Mouse (Mus musculus) liver, embryonic 14.5 days (tissue): ENCODE measurements around the gene Abca7. TPM values are rescaled to one million over a fixed set of nuclear protein-coding genes. Genes with fewer than 3 reads are reported as not detected.
"Not testable (repeated sequence)": the region's sequence is repeated elsewhere in the genome, so short reads cannot be mapped to it uniquely, and the experiment has no call there.

Experiments used
- ATAC-seq: fragments of 200-750 bp; cut with Nextera tagmentation; 2 replicates; pipeline ENCODE4 v1.8.0; 2017; ENCODE audit warnings: moderate number of reproducible peaks, mild to moderate bottlenecking, moderate library complexity; ENCODE audit not compliant: insufficient read depth
- DNase-seq, 3 experiments: peaks; one replicate each; pipeline ENCODE4 v3.0.0-alpha.2; 2012 to 2013; ENCODE audit warnings: low read depth in 3 of 3, low spot score in 3 of 3
- H3K27ac ChIP-seq: fragments of 300-500 bp; sonication (generic); 2 replicates; pipeline ENCODE4 v1.5.1; 2014; ENCODE audit warnings: moderate library complexity, mild to moderate bottlenecking, control low read depth, inconsistent platforms
- H3K27me3 ChIP-seq: fragments of 300-500 bp; sonication (generic); 2 replicates; pipeline ENCODE4 v1.6.1; 2014; ENCODE audit warnings: mild to moderate bottlenecking, low read length, moderate library complexity; ENCODE audit not compliant: control insufficient read depth, insufficient read depth
- H3K36me3 ChIP-seq: fragments of 300-500 bp; sonication (generic); replicated peaks from 2 replicates; pipeline ENCODE4 v1.6.1; 2014; ENCODE audit warnings: low read depth; ENCODE audit not compliant: control insufficient read depth, insufficient read depth
- H3K4me1 ChIP-seq, 2 experiments: fragments of 200-500 bp in 1 of 2; fragments of 300-500 bp in 1 of 2; sonication (generic) in 1 of 2; replicated peaks; 2 replicates each; pipeline ENCODE4 v1.6.1; 2012 to 2014; ENCODE audit warnings: antibody characterized with exemption in 1 of 2, inconsistent platforms in 1 of 2, low read length in 1 of 2; ENCODE audit not compliant: control insufficient read depth in 2 of 2, insufficient read depth in 2 of 2
- H3K4me2 ChIP-seq: fragments of 300-500 bp; sonication (generic); 2 replicates; pipeline ENCODE4 v1.6.1; 2014; ENCODE audit warnings: low read depth, mild to moderate bottlenecking, control low read depth, moderate library complexity
- H3K4me3 ChIP-seq, 2 experiments: fragments of 200-500 bp in 1 of 2; fragments of 300-500 bp in 1 of 2; sonication (generic) in 1 of 2; 2 replicates each; pipeline ENCODE4 v1.5.1; 2012 to 2014; ENCODE audit warnings: low read depth in 2 of 2, low read length in 2 of 2, mild to moderate bottlenecking in 2 of 2, control low read depth in 1 of 2, inconsistent platforms in 1 of 2, moderate library complexity in 1 of 2; ENCODE audit not compliant: insufficient read depth in 1 of 2
- H3K9ac ChIP-seq: fragments of 300-500 bp; sonication (generic); replicated peaks from 2 replicates; pipeline ENCODE4 v1.6.1; 2014; ENCODE audit warnings: mild to moderate bottlenecking, control low read depth, moderate library complexity
- H3K9me3 ChIP-seq: fragments of 300-500 bp; sonication (generic); 2 replicates; pipeline ENCODE4 v1.6.1; 2016; ENCODE audit warnings: low read length, mixed read lengths; ENCODE audit not compliant: control insufficient read depth
- CTCF ChIP-seq: IDR thresholded peaks from 2 replicates; pipeline ENCODE4 v1.5.1; 2016; ENCODE audit warnings: antibody characterized with exemption, low read depth, control low read depth
- EP300 ChIP-seq: IDR thresholded peaks from 2 replicates; pipeline ENCODE4 v1.6.1; 2016; ENCODE audit warnings: antibody characterized with exemption, low read depth
- WGBS: fragments of 180-500 bp; shearing (Covaris S2); extraction: QIAGEN DNeasy Blood & Tissue Kit; methylation state at CpG from one replicate; pipeline ENCODE4 v1.1.7; 2014; ENCODE audit not compliant: insufficient replicate concordance; 5-methylcytosine and 5-hydroxymethylcytosine counted together
- polyA plus RNA-seq, 2 experiments: library from polyadenylated mRNA; depleted of rRNA in 1 of 2; stranded (reverse) in 1 of 2; unstranded in 1 of 2; fragments of >200 nt; fragmentation: Nextera tagmentation in 1 of 2; extraction: Ambion mirVana in 1 of 2; gene quantifications; 2 replicates each; pipeline versions ENCODE4 v1.2.1 to v1.2.3; 2012 to 2014

Abca7 gene
- polyA plus RNA-seq, 2 experiments = 4.9 to 11.2 TPM

DNA sequence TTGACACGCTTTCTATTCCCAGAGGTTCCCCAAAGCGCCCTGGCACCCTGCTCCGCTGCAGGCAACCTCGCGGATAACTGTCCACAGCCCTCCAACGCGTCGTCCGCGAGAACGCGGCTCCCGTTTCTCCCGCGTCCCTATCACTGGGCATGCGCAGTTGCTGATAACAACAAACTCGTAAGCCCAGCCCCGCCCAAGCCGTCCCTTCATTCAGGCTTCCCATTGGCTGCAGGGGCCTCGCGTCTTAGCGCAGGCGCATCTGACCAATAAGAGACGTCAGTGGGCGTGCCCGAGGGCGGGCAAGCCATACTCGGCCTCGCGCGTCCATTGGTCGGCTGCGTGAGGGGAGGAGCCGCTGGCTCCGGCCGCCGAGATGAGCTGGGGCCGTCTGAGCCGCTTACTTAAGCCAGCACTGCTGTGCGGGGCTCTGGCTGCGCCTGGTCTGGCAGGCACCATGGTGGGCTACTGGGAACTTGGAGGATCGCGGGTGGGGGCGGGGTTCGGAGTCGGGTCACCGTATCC, 57.0 kb downstream of the Abca7 start:
- WGBS = under 1% methylated on average over 46 of the region's 47 CpGs
- Histone ChIP-seq H3K4me2 (peak overlapping the region; percentile 98), H3K9ac (peak overlapping the region; percentile 98), H3K27ac (peak overlapping the region; percentile 93), H3K36me3 (peaks cover 22% of the 10 kb centered on the region), H3K4me1 (peaks cover 36 to 40% of the 10 kb centered on the region in 2 experiments), H3K9me3 (no peaks in the 10 kb centered on the region), H3K27me3 (no peaks in the 10 kb centered on the region), H3K4me3 (peak overlapping the region; percentile 83 to 95)
- ATAC-seq (peak; percentile 92), DNase-seq (peak; percentile 99 to 100 (median 100))
- TF ChIP-seq CTCF (no peak), EP300 (no peak; the same call in 1 of the 2 replicates)

DNA sequence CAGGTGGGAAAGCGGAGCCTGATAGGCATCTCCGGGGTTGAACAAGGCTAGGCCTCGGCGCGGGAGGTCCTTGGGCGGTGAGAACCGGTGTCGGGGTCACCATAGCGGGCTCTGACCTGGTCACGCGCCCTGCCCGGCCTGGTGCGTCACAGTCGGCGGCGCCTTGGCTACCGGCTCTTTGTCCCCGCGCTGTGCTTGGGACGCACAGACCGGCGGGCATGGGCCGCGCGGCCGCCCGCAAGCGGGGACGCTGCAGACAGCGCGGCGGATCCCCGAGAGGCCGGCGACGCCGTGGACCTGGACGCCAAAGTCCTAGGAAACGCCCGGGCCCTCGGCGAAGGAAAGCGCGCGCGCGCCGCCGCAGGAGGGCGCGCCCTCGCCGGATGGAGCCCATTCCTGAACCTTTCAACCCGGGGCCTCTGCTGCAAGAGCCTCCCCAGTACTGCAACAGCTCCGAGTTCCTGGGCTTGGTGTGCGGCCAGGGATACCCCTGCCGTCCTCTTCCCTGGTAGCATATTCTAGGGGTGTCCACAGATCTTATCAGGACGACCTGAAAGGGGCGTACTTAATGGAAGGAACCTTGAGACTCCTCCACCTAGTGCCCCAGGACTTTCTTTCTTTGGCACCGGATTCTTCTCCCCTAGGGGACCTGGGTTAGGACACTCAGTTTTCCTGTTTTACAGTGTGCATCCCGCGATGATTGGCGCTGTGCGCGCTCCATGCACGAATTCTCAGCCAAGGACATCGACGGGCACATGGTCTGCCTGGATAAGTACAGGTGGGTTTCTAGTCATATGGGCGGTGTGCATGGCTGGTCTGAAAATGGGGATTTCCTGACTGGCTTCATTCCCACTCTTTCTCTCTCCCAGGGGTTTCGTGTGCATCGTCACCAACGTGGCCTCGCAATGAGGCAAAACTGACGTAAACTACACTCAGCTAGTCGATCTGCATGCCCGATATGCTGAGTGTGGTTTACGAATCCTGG, 57.8 kb downstream of the Abca7 start:
- DNase-seq (peak in 2 of 3 experiments; percentile 54 to 56), ATAC-seq (peak; percentile 56)
- H3K27ac ChIP-seq = peak overlapping the region; percentile 93
- no peaks in the 10 kb centered on the region for H3K9me3 ChIP-seq
- H3K36me3 ChIP-seq = peaks cover 25% of the 10 kb centered on the region
- peak overlapping the region; percentile 98 for H3K4me2 ChIP-seq
- TF ChIP-seq EP300 = no peak
- peak; percentile 56 for TF ChIP-seq CTCF
- under 1% methylated on average over 77 of the region's 77 CpGs for WGBS
- no peaks in the 10 kb centered on the region for H3K27me3 ChIP-seq
- peaks cover 32 to 33% of the 10 kb centered on the region in 2 experiments for H3K4me1 ChIP-seq
- H3K4me3 ChIP-seq = peak overlapping the region; percentile 83 to 95
- H3K9ac ChIP-seq = peak overlapping the region; percentile 98

DNA sequence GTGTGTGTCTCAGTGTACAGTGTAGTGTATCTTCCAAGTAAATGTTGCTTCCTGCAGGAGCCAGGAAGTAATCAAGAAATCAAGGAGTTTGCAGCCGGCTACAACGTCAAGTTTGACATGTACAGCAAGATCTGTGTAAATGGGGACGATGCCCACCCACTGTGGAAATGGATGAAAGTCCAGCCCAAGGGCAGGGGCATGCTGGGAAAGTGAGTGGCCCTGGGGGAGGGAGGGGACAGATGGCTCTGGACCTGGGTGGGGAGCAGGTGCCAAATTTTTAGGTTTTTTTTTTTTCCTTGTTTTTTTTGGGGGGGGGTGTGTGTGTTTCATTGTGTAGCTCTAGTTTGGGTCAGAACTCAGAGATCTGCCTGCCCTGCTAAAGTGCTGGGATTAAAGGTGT, 58.6 kb downstream of the Abca7 start:
- H3K9me3 ChIP-seq, DNase-seq, H3K27me3 ChIP-seq, ATAC-seq: not testable (repeated sequence)
- WGBS = 17% methylated on average over 3 of the region's 3 CpGs
- Histone ChIP-seq H3K36me3 (peaks cover 27% of the 10 kb centered on the region), H3K9ac (peak overlapping the region; percentile 98), H3K4me3 (peak overlapping the region; percentile 83 to 95), H3K27ac (peak overlapping the region; percentile 21; the same call in 1 of the 2 replicates), H3K4me2 (peak overlapping the region; percentile 98), H3K4me1 (peaks cover 32 to 33% of the 10 kb centered on the region in 2 experiments)

- H3K9ac ChIP-seq = peak overlapping the region; percentile 98
- H3K4me1 ChIP-seq = peaks cover 30 to 31% of the 10 kb centered on the region in 2 experiments
Observed at GRCm38 (mm10) chr10:80055364-80055763, 59.1 kb downstream of the Abca7 start.

DNA sequence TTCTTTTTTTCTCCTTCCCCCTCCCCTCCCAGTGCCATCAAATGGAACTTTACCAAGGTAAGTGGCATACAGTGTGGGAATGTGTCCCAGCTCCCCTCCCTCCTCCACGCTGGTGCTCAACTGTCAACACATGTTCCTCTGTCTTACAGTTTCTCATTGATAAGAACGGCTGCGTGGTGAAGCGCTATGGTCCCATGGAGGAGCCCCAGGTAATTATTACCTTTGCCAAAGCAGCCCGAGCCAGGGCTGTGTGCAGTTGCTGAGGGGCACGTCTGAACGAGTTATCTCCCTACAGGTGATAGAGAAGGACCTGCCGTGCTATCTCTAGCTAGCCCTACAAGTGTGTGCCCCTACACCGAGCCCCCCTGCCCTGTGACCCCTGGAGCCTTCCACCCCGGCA, 59.6 kb downstream of the Abca7 start:
- no peak overlapping the region for H3K9ac ChIP-seq
- H3K36me3 ChIP-seq = peaks cover 33% of the 10 kb centered on the region

More at GRCm38 (mm10) chr10:80055364-80055763, 59.1 kb downstream of the Abca7 start:
- DNase-seq (no peak), ATAC-seq (no peak)
- Histone ChIP-seq H3K27ac (peak overlapping the region; percentile 21; the same call in 1 of the 2 replicates), H3K36me3 (peaks cover 31% of the 10 kb centered on the region), H3K9me3 (no peaks in the 10 kb centered on the region), H3K27me3 (no peaks in the 10 kb centered on the region), H3K4me3 (peak overlapping the region; percentile 83 to 95), H3K4me2 (peak overlapping the region; percentile 98)
- WGBS = 77% methylated on average over 5 of the region's 5 CpGs
- TF ChIP-seq EP300 (no peak), CTCF (no peak)

More for the DNA sequence above, 59.6 kb downstream of the Abca7 start:
- 27% methylated on average over 9 of the region's 10 CpGs for WGBS
- TF ChIP-seq CTCF = no peak
- TF ChIP-seq EP300 = no peak
- no peak for DNase-seq
- Histone ChIP-seq H3K4me2 (peak overlapping the region; percentile 98), H3K4me1 (peaks cover 27 to 28% of the 10 kb centered on the region in 2 experiments), H3K9me3 (no peaks in the 10 kb centered on the region), H3K27ac (no peak overlapping the region), H3K27me3 (no peaks in the 10 kb centered on the region), H3K4me3 (peak overlapping the region in 1 of 2 experiments; percentile 95; a peak in 2 of 4 replicates)
- no peak for ATAC-seq
